Mouse (Mus musculus) gonadal fat pad, adult 2 months (tissue): ENCODE data around the gene Opa1. TPM values are rescaled to one million over a fixed set of nuclear protein-coding genes. Genes with fewer than 3 reads are reported as not detected.

Experiments used
- DNase-seq: peaks from one replicate; pipeline ENCODE4 v3.0.0-alpha.2; 2012; ENCODE audit warnings: low read depth
- polyA plus RNA-seq: library from polyadenylated mRNA; depleted of rRNA; stranded (reverse); fragments of >200 nt; gene quantifications from 2 replicates; pipeline ENCODE4 v1.2.3, GENCODE M21; 2012; rRNA removed

Opa1 gene
- polyA plus RNA-seq, 1 experiment, result 11.6 TPM

- DNase-seq, result no peak
Measured at GRCm38 (mm10) chr16:29689187-29689819, 110.2 kb downstream of the Opa1 start.

- DNase-seq, result no peak
Measured at GRCm38 (mm10) chr16:29693025-29693682, 114.0 kb downstream of the Opa1 start.

GRCm38 (mm10) chr16:29693791-29694419, 114.8 kb downstream of the Opa1 start:
- DNase-seq, result no peak

- DNase-seq, result no peak
Measured at GRCm38 (mm10) chr16:29694420-29694959, 115.4 kb downstream of the Opa1 start.

Other genes starting within 250 kb of the Opa1 start
- gene Atp13a5, start 200.6 kb upstream of the Opa1 start, polyA plus RNA-seq, result 0.04 and 0.05 TPM in 2 replicates
- gene Atp13a4, start 34.5 kb upstream of the Opa1 start, polyA plus RNA-seq, result 28.3 and 44.1 TPM in 2 replicates